Mouse (Mus musculus): ENCODE data around the gene Ipo4.

GRCm38 (mm10) chr14:55649884-55650283 is 14.1 kb upstream of the Ipo4 start, which contains the start of gene Tssk4:
- no peak for TF ChIP-seq CTCF (conservative IDR thresholded peaks at IDR 0.05; ENCODE audit: low read length)
- TF ChIP-seq NANOG (IDR thresholded peaks at IDR 0.05; ENCODE audit: borderline replicate concordance, low read length): no peak
- TF ChIP-seq POU5F1 (IDR thresholded peaks at IDR 0.05; ENCODE audit: borderline replicate concordance, low read length): no peak

Data from E14TG2a.4 (cell line).